Mouse (Mus musculus) spleen, adult 2 months (tissue): Measurements from ENCODE around the gene Galk2.

Source experiments
- CTCF ChIP-seq: fragments of 200-500 bp; IDR thresholded peaks from 2 replicates; pipeline ENCODE4 v1.5.1; 2011; ENCODE audit warnings: mild to moderate bottlenecking, inconsistent platforms; ENCODE audit not compliant: insufficient read depth, insufficient read length, insufficient replicate concordance; ENCODE audit errors: extremely low read depth
- POLR2A ChIP-seq: fragments of 200-500 bp; IDR thresholded peaks from 2 replicates; pipeline ENCODE4 v1.6.1; 2011; ENCODE audit warnings: low read depth, low read length, inconsistent platforms

DNA sequence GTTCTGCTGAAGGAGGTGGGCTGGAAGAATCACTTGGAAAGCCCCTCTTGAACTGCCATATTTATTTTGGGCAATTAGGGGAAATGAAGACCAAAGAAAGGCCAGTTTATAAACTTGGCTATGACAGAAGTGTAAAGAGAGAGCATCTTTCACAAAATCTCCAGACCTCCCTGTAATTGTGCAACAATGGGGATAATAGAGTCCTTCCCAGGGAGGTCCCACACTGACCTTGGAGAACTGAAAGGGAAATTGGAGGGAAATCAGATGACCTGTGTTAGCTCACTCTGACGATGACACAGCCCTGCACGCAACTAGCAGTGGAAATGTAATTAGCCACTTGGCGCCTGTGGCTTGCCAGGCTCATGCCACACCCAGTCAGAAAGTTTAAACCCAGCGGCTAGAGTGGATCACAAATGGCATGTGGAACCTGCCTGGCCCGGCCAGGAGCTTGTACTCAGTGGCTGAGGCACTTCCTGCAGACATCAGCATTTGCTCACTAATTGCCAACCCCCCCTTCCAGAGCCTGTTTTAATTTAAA, 117.0 kb downstream of the Galk2 start:
- TF ChIP-seq POLR2A (no peak), CTCF (no peak)
